Mouse (Mus musculus): ENCODE results near the gene Trpc2. TPM values are rescaled to one million over a fixed set of nuclear protein-coding genes. Genes with fewer than 3 reads are reported as not detected.

Trpc2 gene
- polyA plus RNA-seq, 1 experiment from 2014 or later = not detected

- 38% methylated on average over 7 of the region's 7 CpGs for WGBS
- Histone ChIP-seq H3K36me3 (ENCODE audit: control insufficient read depth, insufficient read depth, low read length) (peaks cover 7% of the 10 kb centered on the region), H3K27ac (replicated peaks) (no peak within 1 kb of the TSS), H3K27me3 (ENCODE audit: control insufficient read depth, insufficient read depth, low read length) (no peaks in the 10 kb centered on the region), H3K9ac (ENCODE audit: low read length) (no peak within 1 kb of the TSS), H3K4me1 (replicated peaks; ENCODE audit: control insufficient read depth, insufficient read depth) (no peaks in the 10 kb centered on the region), H3K4me2 (replicated peaks; ENCODE audit: low read depth) (no peak within 1 kb of the TSS), H3K4me3 (ENCODE audit: low read depth, low read length) (no peak within 1 kb of the TSS), H3K9me3 (ENCODE audit: control insufficient read depth, low read length) (no peaks in the 10 kb centered on the region)
- no peak for TF ChIP-seq CTCF (IDR thresholded peaks at IDR 0.05; ENCODE audit: low read depth)
- TF ChIP-seq EP300 (optimal IDR thresholded peaks at IDR 0.05) = no peak
- ATAC-seq (ENCODE audit: low FRiP score, low TSS enrichment) (no peak), DNase-seq (ENCODE audit: low spot score) (no peak)
These were observed 33.8 kb downstream of the Trpc2 start, which contains the start of gene Chrna10 for GRCm38 (mm10) chr7:102116579-102117331. Gene Chrna10 (minus strand): TSS chr7:102116828.

DNA sequence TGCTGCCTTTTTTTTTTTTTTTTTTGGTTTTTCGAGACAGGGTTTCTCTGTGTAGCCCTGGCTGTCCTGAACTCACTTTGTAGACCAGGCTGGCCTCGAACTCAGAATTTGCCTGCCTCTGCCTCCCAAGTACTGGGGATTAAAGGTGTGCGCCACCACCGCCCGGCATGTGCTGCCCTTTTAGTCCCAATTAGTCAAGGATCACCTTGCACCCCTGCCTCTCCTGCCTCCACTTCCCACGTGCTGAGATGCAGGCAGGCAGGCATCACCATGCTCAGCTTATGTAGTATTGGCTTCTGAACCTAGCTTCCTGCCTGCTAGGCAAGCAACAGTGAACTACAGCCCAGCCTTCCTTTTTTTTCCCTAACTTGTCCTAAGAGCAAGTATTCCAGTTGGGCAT, 34.5 kb downstream of the Trpc2 start:
- WGBS = 73% methylated on average over 6 of the region's 6 CpGs
- Histone ChIP-seq H3K27ac (replicated peaks) (no peak overlapping the region), H3K4me3 (ENCODE audit: low read depth, low read length) (no peak overlapping the region), H3K4me1 (replicated peaks; ENCODE audit: control insufficient read depth, insufficient read depth) (no peaks in the 10 kb centered on the region), H3K27me3 (ENCODE audit: control insufficient read depth, insufficient read depth, low read length) (no peaks in the 10 kb centered on the region), H3K36me3 (ENCODE audit: control insufficient read depth, insufficient read depth, low read length) (peaks cover 11% of the 10 kb centered on the region), H3K4me2 (replicated peaks; ENCODE audit: low read depth) (no peak overlapping the region), H3K9ac (ENCODE audit: low read length) (no peak overlapping the region), H3K9me3 (ENCODE audit: control insufficient read depth, low read length) (no peaks in the 10 kb centered on the region)
- no peak for TF ChIP-seq CTCF (IDR thresholded peaks at IDR 0.05; ENCODE audit: low read depth)
- TF ChIP-seq EP300 (optimal IDR thresholded peaks at IDR 0.05) = no peak
- DNase-seq (ENCODE audit: low spot score) = no peak
- ATAC-seq (ENCODE audit: low FRiP score, low TSS enrichment) = no peak

- Histone ChIP-seq H3K27ac (replicated peaks) (no peak overlapping the region), H3K4me1 (replicated peaks; ENCODE audit: control insufficient read depth, insufficient read depth) (no peaks in the 10 kb centered on the region), H3K4me3 (ENCODE audit: low read depth, low read length) (no peak overlapping the region), H3K36me3 (ENCODE audit: control insufficient read depth, insufficient read depth, low read length) (peaks cover 31% of the 10 kb centered on the region), H3K27me3 (ENCODE audit: control insufficient read depth, insufficient read depth, low read length) (no peaks in the 10 kb centered on the region), H3K4me2 (replicated peaks; ENCODE audit: low read depth) (no peak overlapping the region), H3K9ac (ENCODE audit: low read length) (no peak overlapping the region), H3K9me3 (ENCODE audit: control insufficient read depth, low read length) (no peaks in the 10 kb centered on the region)
- ATAC-seq (ENCODE audit: low FRiP score, low TSS enrichment) (no peak), DNase-seq (ENCODE audit: low spot score) (no peak)
- WGBS = 95% methylated on average over 10 of the region's 10 CpGs
- TF ChIP-seq CTCF (IDR thresholded peaks at IDR 0.05; ENCODE audit: low read depth) = no peak
- TF ChIP-seq EP300 (optimal IDR thresholded peaks at IDR 0.05) = no peak
These were observed 37.4 kb downstream of the Trpc2 start for GRCm38 (mm10) chr7:102120326-102120725.

- Histone ChIP-seq H3K27ac (replicated peaks) (no peak overlapping the region), H3K4me1 (replicated peaks; ENCODE audit: control insufficient read depth, insufficient read depth) (no peaks in the 10 kb centered on the region), H3K4me3 (ENCODE audit: low read depth, low read length) (no peak overlapping the region), H3K9me3 (ENCODE audit: control insufficient read depth, low read length) (no peaks in the 10 kb centered on the region), H3K4me2 (replicated peaks; ENCODE audit: low read depth) (no peak overlapping the region), H3K27me3 (ENCODE audit: control insufficient read depth, insufficient read depth, low read length) (no peaks in the 10 kb centered on the region), H3K9ac (ENCODE audit: low read length) (no peak overlapping the region), H3K36me3 (ENCODE audit: control insufficient read depth, insufficient read depth, low read length) (peaks cover 38% of the 10 kb centered on the region)
- 64% methylated on average over 4 of the region's 4 CpGs for WGBS
- ATAC-seq (ENCODE audit: low FRiP score, low TSS enrichment) (peak; percentile 80), DNase-seq (ENCODE audit: low spot score) (peak; percentile 38)
- TF ChIP-seq CTCF (IDR thresholded peaks at IDR 0.05; ENCODE audit: low read depth) (no peak), EP300 (optimal IDR thresholded peaks at IDR 0.05) (no peak)
These were observed 49.5 kb downstream of the Trpc2 start for GRCm38 (mm10) chr7:102132395-102132794.

- no peak overlapping the region for H3K4me2 ChIP-seq (replicated peaks; ENCODE audit: low read depth)
- peaks cover 21% of the 10 kb centered on the region for H3K36me3 ChIP-seq (ENCODE audit: control insufficient read depth, insufficient read depth, low read length)
- TF ChIP-seq CTCF (IDR thresholded peaks at IDR 0.05; ENCODE audit: low read depth) (peak; percentile 70), EP300 (optimal IDR thresholded peaks at IDR 0.05) (no peak)
- no peak overlapping the region for H3K9ac ChIP-seq (ENCODE audit: low read length)
- 96% methylated on average over 1 of the region's 1 CpGs for WGBS
- no peaks in the 10 kb centered on the region for H3K9me3 ChIP-seq (ENCODE audit: control insufficient read depth, low read length)
- no peaks in the 10 kb centered on the region for H3K27me3 ChIP-seq (ENCODE audit: control insufficient read depth, insufficient read depth, low read length)
- H3K27ac ChIP-seq (replicated peaks) = no peak overlapping the region
- ATAC-seq (ENCODE audit: low FRiP score, low TSS enrichment) (no peak), DNase-seq (ENCODE audit: low spot score) (peak; percentile 32)
- no peak overlapping the region for H3K4me3 ChIP-seq (ENCODE audit: low read depth, low read length)
- H3K4me1 ChIP-seq (replicated peaks; ENCODE audit: control insufficient read depth, insufficient read depth) = no peaks in the 10 kb centered on the region
These were observed 54.5 kb downstream of the Trpc2 start for GRCm38 (mm10) chr7:102137464-102137863.

GRCm38 (mm10) chr7:102137898-102138297, 55.0 kb downstream of the Trpc2 start:
- Histone ChIP-seq H3K4me3 (ENCODE audit: low read depth, low read length) (no peak overlapping the region), H3K27ac (replicated peaks) (no peak overlapping the region), H3K36me3 (ENCODE audit: control insufficient read depth, insufficient read depth, low read length) (peaks cover 20% of the 10 kb centered on the region), H3K9me3 (ENCODE audit: control insufficient read depth, low read length) (no peaks in the 10 kb centered on the region), H3K27me3 (ENCODE audit: control insufficient read depth, insufficient read depth, low read length) (no peaks in the 10 kb centered on the region), H3K4me2 (replicated peaks; ENCODE audit: low read depth) (no peak overlapping the region), H3K4me1 (replicated peaks; ENCODE audit: control insufficient read depth, insufficient read depth) (no peaks in the 10 kb centered on the region), H3K9ac (ENCODE audit: low read length) (no peak overlapping the region)
- DNase-seq (ENCODE audit: low spot score) (no peak), ATAC-seq (ENCODE audit: low FRiP score, low TSS enrichment) (no peak)
- 99% methylated on average over 5 of the region's 5 CpGs for WGBS
- TF ChIP-seq EP300 (optimal IDR thresholded peaks at IDR 0.05) = no peak

Other genes starting within 250 kb of the Trpc2 start
- 16.6 and 17.6 TPM in 2 replicates for gene Inppl1, start 244.9 kb upstream of the Trpc2 start, polyA plus RNA-seq (2015; fragmentation: Nextera tagmentation; extraction: Ambion mirVana)
- gene Folr2, start 225.9 kb upstream of the Trpc2 start, polyA plus RNA-seq (2015; fragmentation: Nextera tagmentation; extraction: Ambion mirVana) = 1.3 and 2.0 TPM in 2 replicates
- 38.8 and 42.7 TPM in 2 replicates for gene Anapc15, start 219.4 kb upstream of the Trpc2 start, polyA plus RNA-seq (2015; fragmentation: Nextera tagmentation; extraction: Ambion mirVana)
- 3.2 and 4.0 TPM in 2 replicates for gene Folr1, start 212.3 kb upstream of the Trpc2 start, polyA plus RNA-seq (2015; fragmentation: Nextera tagmentation; extraction: Ambion mirVana)
- gene Lamtor1, start 177.2 kb upstream of the Trpc2 start, polyA plus RNA-seq (2015; fragmentation: Nextera tagmentation; extraction: Ambion mirVana) = 119 and 122 TPM in 2 replicates
- gene Tomt, start 176.8 kb upstream of the Trpc2 start, polyA plus RNA-seq (2015; fragmentation: Nextera tagmentation; extraction: Ambion mirVana) = 0.15 TPM in 1 of 2 replicates, not detected in the other
- 6.8 and 7.0 TPM in 2 replicates for gene Lrrc51, start 149.2 kb upstream of the Trpc2 start, polyA plus RNA-seq (2015; fragmentation: Nextera tagmentation; extraction: Ambion mirVana)
- gene Numa1, start 149.0 kb upstream of the Trpc2 start, polyA plus RNA-seq (2015; fragmentation: Nextera tagmentation; extraction: Ambion mirVana) = 20.7 and 21.9 TPM in 2 replicates
- 0.99 and 1.2 TPM in 2 replicates for gene Il18bp, start 64.4 kb upstream of the Trpc2 start, polyA plus RNA-seq (2015; fragmentation: Nextera tagmentation; extraction: Ambion mirVana)
- gene Rnf121, start 17.6 kb upstream of the Trpc2 start, polyA plus RNA-seq (2015; fragmentation: Nextera tagmentation; extraction: Ambion mirVana) = 18.0 and 18.7 TPM in 2 replicates
- 7.8 and 8.9 TPM in 2 replicates for gene Xndc1, start 17.6 kb upstream of the Trpc2 start, polyA plus RNA-seq (2015; fragmentation: Nextera tagmentation; extraction: Ambion mirVana)
- gene Xntrpc, start 17.4 kb upstream of the Trpc2 start, polyA plus RNA-seq (2015; fragmentation: Nextera tagmentation; extraction: Ambion mirVana) = 0.25 and 0.27 TPM in 2 replicates
- 0.25 and 0.38 TPM in 2 replicates for gene Art1, start 18.6 kb downstream of the Trpc2 start, polyA plus RNA-seq (2015; fragmentation: Nextera tagmentation; extraction: Ambion mirVana)
- 0.21 and 0.45 TPM in 2 replicates for gene Art5, start 26.4 kb downstream of the Trpc2 start, polyA plus RNA-seq (2015; fragmentation: Nextera tagmentation; extraction: Ambion mirVana)
- 0.04 TPM in 1 of 2 replicates, not detected in the other for gene Chrna10, start 33.7 kb downstream of the Trpc2 start, polyA plus RNA-seq (2015; fragmentation: Nextera tagmentation; extraction: Ambion mirVana)
- gene Nup98, start 127.1 kb downstream of the Trpc2 start, polyA plus RNA-seq (2015; fragmentation: Nextera tagmentation; extraction: Ambion mirVana) = 12.1 and 12.3 TPM in 2 replicates
- gene Pgap2, start 127.1 kb downstream of the Trpc2 start, polyA plus RNA-seq (2015; fragmentation: Nextera tagmentation; extraction: Ambion mirVana) = 88.2 and 89.6 TPM in 2 replicates
- gene Rhog, start 172.9 kb downstream of the Trpc2 start, polyA plus RNA-seq (2015; fragmentation: Nextera tagmentation; extraction: Ambion mirVana) = 52.1 and 53.1 TPM in 2 replicates
- gene Stim1, start 184.7 kb downstream of the Trpc2 start, polyA plus RNA-seq (2015; fragmentation: Nextera tagmentation; extraction: Ambion mirVana) = 26.4 and 29.5 TPM in 2 replicates